Mouse (Mus musculus) midbrain, embryonic 14.5 days (tissue): ENCODE data around the gene Ralgps1. TPM values are rescaled to one million over a fixed set of nuclear protein-coding genes. Genes with fewer than 3 reads are reported as not detected.

Experiments used
- ATAC-seq: fragments of 200-750 bp; cut with Nextera tagmentation; 2 replicates; pipeline ENCODE4 v1.8.0; 2017; ENCODE audit warnings: moderate number of reproducible peaks, moderate library complexity; ENCODE audit not compliant: low FRiP score, low TSS enrichment
- DNase-seq: peaks from one replicate; pipeline ENCODE4 v3.0.0-alpha.2; 2015
- H3K27ac ChIP-seq: fragments of 300-500 bp; sonication (generic); replicated peaks from 2 replicates; pipeline ENCODE4 v1.5.1; 2014; ENCODE audit warnings: mild to moderate bottlenecking, low read depth, low read length, moderate library complexity
- H3K27me3 ChIP-seq: fragments of 300-500 bp; sonication (generic); 2 replicates; pipeline ENCODE4 v1.6.1; 2014; ENCODE audit warnings: low read length, control low read depth, mixed read lengths; ENCODE audit not compliant: control insufficient read depth, insufficient read depth
- H3K36me3 ChIP-seq: fragments of 300-500 bp; sonication (generic); 2 replicates; pipeline ENCODE4 v1.6.1; 2014; ENCODE audit warnings: low read length, control low read depth; ENCODE audit not compliant: control insufficient read depth, insufficient read depth
- H3K4me1 ChIP-seq: fragments of 300-500 bp; sonication (generic); 2 replicates; pipeline ENCODE4 v1.6.1; 2014; ENCODE audit warnings: mild to moderate bottlenecking, antibody characterized with exemption, low read length, control low read depth; ENCODE audit not compliant: control insufficient read depth, insufficient read depth
- H3K4me2 ChIP-seq: fragments of 300-500 bp; sonication (generic); 2 replicates; pipeline ENCODE4 v1.6.1; 2014; ENCODE audit warnings: mild to moderate bottlenecking, low read length, moderate library complexity
- H3K4me3 ChIP-seq: fragments of 300-500 bp; sonication (generic); replicated peaks from 2 replicates; pipeline ENCODE4 v1.5.1; 2014; ENCODE audit warnings: low read depth, low read length
- H3K9ac ChIP-seq: fragments of 300-500 bp; sonication (generic); replicated peaks from 2 replicates; pipeline ENCODE4 v1.6.1; 2014; ENCODE audit warnings: mild to moderate bottlenecking, low read length, moderate library complexity
- H3K9me3 ChIP-seq: fragments of 300-500 bp; sonication (generic); 2 replicates; pipeline ENCODE4 v1.6.1; 2016; ENCODE audit warnings: low read length, control low read depth, mixed read lengths; ENCODE audit not compliant: control insufficient read depth
- WGBS: fragments of 180-500 bp; shearing (Covaris S2); extraction: QIAGEN DNeasy Blood & Tissue Kit; methylation state at CpG from one replicate; pipeline ENCODE4 v1.1.7; 2014; 5-methylcytosine and 5-hydroxymethylcytosine counted together
- polyA plus RNA-seq: library from polyadenylated mRNA; unstranded; fragments of >200 nt; fragmentation: Nextera tagmentation; extraction: Ambion mirVana; gene quantifications from 2 replicates; pipeline ENCODE4 v1.2.1, GENCODE M21; 2014

The Ralgps1 gene
- polyA plus RNA-seq, 1 experiment from 2014 or later, result 58.8 TPM

- Histone ChIP-seq H3K27me3 (no peaks in the 10 kb centered on the region), H3K27ac (no peak overlapping the region), H3K9ac (no peak overlapping the region), H3K4me1 (no peaks in the 10 kb centered on the region), H3K36me3 (0 out of 2 replicates have a peak, but pooled peaks cover 10% of the 10 kb centered on the region), H3K4me3 (no peak overlapping the region), H3K9me3 (no peaks in the 10 kb centered on the region), H3K4me2 (no peak overlapping the region)
- 97% methylated on average over 15 of the region's 15 CpGs for WGBS
- DNase-seq (no peak), ATAC-seq (no peak)
Measured at GRCm38 (mm10) chr2:33228551-33228950, 142.7 kb downstream of the Ralgps1 start.

GRCm38 (mm10) chr2:33228077-33228476 is 143.2 kb downstream of the Ralgps1 start:
- H3K4me3 ChIP-seq, result no peak overlapping the region
- H3K4me2 ChIP-seq, result no peak overlapping the region
- no peaks in the 10 kb centered on the region for H3K9me3 ChIP-seq
- 94% methylated on average over 11 of the region's 11 CpGs for WGBS
- H3K36me3 ChIP-seq, result 0 out of 2 replicates have a peak, but pooled peaks cover 10% of the 10 kb centered on the region
- H3K27ac ChIP-seq, result no peak overlapping the region
- ATAC-seq (no peak), DNase-seq (no peak)
- no peaks in the 10 kb centered on the region for H3K27me3 ChIP-seq
- no peak overlapping the region for H3K9ac ChIP-seq
- H3K4me1 ChIP-seq, result no peaks in the 10 kb centered on the region

- no peaks in the 10 kb centered on the region for H3K9me3 ChIP-seq
- H3K27ac ChIP-seq, result no peak overlapping the region
- H3K4me3 ChIP-seq, result no peak overlapping the region
- 0 out of 2 replicates have a peak, but pooled peaks cover 8% of the 10 kb centered on the region for H3K36me3 ChIP-seq
- DNase-seq (no peak), ATAC-seq (no peak)
- H3K4me1 ChIP-seq, result no peaks in the 10 kb centered on the region
- H3K9ac ChIP-seq, result no peak overlapping the region
- WGBS, result 93% methylated on average over 7 of the region's 7 CpGs
- H3K4me2 ChIP-seq, result no peak overlapping the region
- no peaks in the 10 kb centered on the region for H3K27me3 ChIP-seq
Measured at GRCm38 (mm10) chr2:33225921-33226320, 145.4 kb downstream of the Ralgps1 start.

GRCm38 (mm10) chr2:33223656-33224358 is 147.5 kb downstream of the Ralgps1 start:
- no peak overlapping the region for H3K27ac ChIP-seq
- DNase-seq (no peak), ATAC-seq (no peak)
- H3K9me3 ChIP-seq, result no peaks in the 10 kb centered on the region
- no peaks in the 10 kb centered on the region for H3K27me3 ChIP-seq
- 0 out of 2 replicates have a peak, but pooled peaks cover under 1% of the 10 kb centered on the region for H3K36me3 ChIP-seq
- H3K4me3 ChIP-seq, result no peak overlapping the region
- H3K9ac ChIP-seq, result no peak overlapping the region
- no peak overlapping the region for H3K4me2 ChIP-seq
- H3K4me1 ChIP-seq, result no peaks in the 10 kb centered on the region
- WGBS, result 86% methylated on average over 10 of the region's 10 CpGs

GRCm38 (mm10) chr2:33222480-33222879 is 148.8 kb downstream of the Ralgps1 start:
- Histone ChIP-seq H3K9ac (no peak overlapping the region), H3K27ac (no peak overlapping the region), H3K4me3 (no peak overlapping the region), H3K4me1 (peaks cover 2% of the 10 kb centered on the region; the same call in 1 of the 2 replicates), H3K9me3 (no peaks in the 10 kb centered on the region), H3K27me3 (no peaks in the 10 kb centered on the region), H3K4me2 (no peak overlapping the region), H3K36me3 (no peaks in the 10 kb centered on the region)
- no peak for DNase-seq
- 92% methylated on average over 6 of the region's 6 CpGs for WGBS
- no peak for ATAC-seq

- Histone ChIP-seq H3K27me3 (no peaks in the 10 kb centered on the region), H3K4me1 (peaks cover 13% of the 10 kb centered on the region), H3K27ac (no peak overlapping the region), H3K9ac (no peak overlapping the region), H3K4me2 (no peak overlapping the region), H3K4me3 (no peak overlapping the region), H3K9me3 (no peaks in the 10 kb centered on the region), H3K36me3 (no peaks in the 10 kb centered on the region)
- no peak for DNase-seq
- no peak for ATAC-seq
- 87% methylated on average over 11 of the region's 11 CpGs for WGBS
Measured at GRCm38 (mm10) chr2:33221339-33221900, 149.9 kb downstream of the Ralgps1 start.

GRCm38 (mm10) chr2:33220674-33221338 is 150.5 kb downstream of the Ralgps1 start:
- no peak overlapping the region for H3K9ac ChIP-seq
- DNase-seq (no peak), ATAC-seq (no peak)
- no peaks in the 10 kb centered on the region for H3K36me3 ChIP-seq
- no peak overlapping the region for H3K27ac ChIP-seq
- no peak overlapping the region for H3K4me3 ChIP-seq
- peaks cover 19% of the 10 kb centered on the region for H3K4me1 ChIP-seq
- H3K9me3 ChIP-seq, result no peaks in the 10 kb centered on the region
- 94% methylated on average over 10 of the region's 10 CpGs for WGBS
- H3K27me3 ChIP-seq, result no peaks in the 10 kb centered on the region
- no peak overlapping the region for H3K4me2 ChIP-seq

- Histone ChIP-seq H3K27ac (no peak overlapping the region), H3K9ac (no peak overlapping the region), H3K27me3 (no peaks in the 10 kb centered on the region), H3K36me3 (no peaks in the 10 kb centered on the region), H3K4me1 (peaks cover 24% of the 10 kb centered on the region), H3K9me3 (no peaks in the 10 kb centered on the region), H3K4me2 (no peak overlapping the region), H3K4me3 (no peak overlapping the region)
- no peak for DNase-seq
- no peak for ATAC-seq
- 85% methylated on average over 6 of the region's 6 CpGs for WGBS
Measured at GRCm38 (mm10) chr2:33220246-33220645, 151.0 kb downstream of the Ralgps1 start.
